Mouse (Mus musculus) forebrain, embryonic 14.5 days (tissue): ENCODE measurements around the gene Bicc1. TPM values are rescaled to one million over a fixed set of nuclear protein-coding genes. Genes with fewer than 3 reads are reported as not detected.

Experiments
- ATAC-seq: fragments of 200-750 bp; cut with Nextera tagmentation; 2 replicates; pipeline ENCODE4 v1.8.0; 2017; ENCODE audit warnings: mild to moderate bottlenecking, moderate library complexity
- DNase-seq: peaks from one replicate; pipeline ENCODE4 v3.0.0-alpha.2; 2015; ENCODE audit warnings: low spot score
- H3K27ac ChIP-seq: fragments of 300-500 bp; sonication (generic); 2 replicates; pipeline ENCODE4 v1.5.1; 2014; ENCODE audit warnings: low read depth, mild to moderate bottlenecking, control low read depth, low read length, moderate library complexity
- H3K27me3 ChIP-seq: fragments of 300-500 bp; sonication (generic); replicated peaks from 2 replicates; pipeline ENCODE4 v1.6.1; 2014; ENCODE audit warnings: low read length, control low read depth, mixed read lengths; ENCODE audit not compliant: control insufficient read depth, insufficient read depth
- H3K36me3 ChIP-seq: fragments of 300-500 bp; sonication (generic); 2 replicates; pipeline ENCODE4 v1.6.1; 2014; ENCODE audit warnings: low read length, control low read depth; ENCODE audit not compliant: control insufficient read depth, insufficient read depth
- H3K4me1 ChIP-seq: fragments of 300-500 bp; sonication (generic); 2 replicates; pipeline ENCODE4 v1.6.1; 2014; ENCODE audit warnings: antibody characterized with exemption, low read length, control low read depth; ENCODE audit not compliant: control insufficient read depth, insufficient read depth
- H3K4me2 ChIP-seq: fragments of 300-500 bp; sonication (generic); 2 replicates; pipeline ENCODE4 v1.6.1; 2014; ENCODE audit warnings: mild to moderate bottlenecking, control low read depth, low read length
- H3K4me3 ChIP-seq: fragments of 300-500 bp; sonication (generic); 2 replicates; pipeline ENCODE4 v1.5.1; 2014; ENCODE audit warnings: low read depth, low read length, control low read depth
- H3K9ac ChIP-seq: fragments of 300-500 bp; sonication (generic); 2 replicates; pipeline ENCODE4 v1.6.1; 2014; ENCODE audit warnings: mild to moderate bottlenecking, low read length, control low read depth, moderate library complexity
- H3K9me3 ChIP-seq: fragments of 300-500 bp; sonication (generic); replicated peaks from 2 replicates; pipeline ENCODE4 v1.6.1; 2016; ENCODE audit warnings: low read length, control low read depth, mixed read lengths; ENCODE audit not compliant: control insufficient read depth
- WGBS: fragments of 180-500 bp; shearing (Covaris S2); extraction: QIAGEN DNeasy Blood & Tissue Kit; methylation state at CpG from one replicate; pipeline ENCODE4 v1.1.7; 2014; 5-methylcytosine and 5-hydroxymethylcytosine counted together
- polyA plus RNA-seq: library from polyadenylated mRNA; unstranded; fragments of >200 nt; fragmentation: Nextera tagmentation; extraction: Ambion mirVana; gene quantifications from 2 replicates; pipeline ENCODE4 v1.2.1, GENCODE M21; 2014

Bicc1 gene
- polyA plus RNA-seq, 1 experiment from 2014 or later: 3.2 TPM

GRCm38 (mm10) chr10:71138852-71139197, 20.7 kb downstream of the Bicc1 start:
- no peak for DNase-seq
- no peak overlapping the region for H3K9ac ChIP-seq
- WGBS: 95% methylated on average over 2 of the region's 2 CpGs

GRCm38 (mm10) chr10:71138132-71138851, 21.2 kb downstream of the Bicc1 start:
- Histone ChIP-seq H3K36me3 (no peaks in the 10 kb centered on the region), H3K4me2 (no peak overlapping the region), H3K9ac (no peak overlapping the region), H3K9me3 (no peaks in the 10 kb centered on the region; the same call in 1 of the 2 replicates), H3K4me1 (no peaks in the 10 kb centered on the region), H3K4me3 (no peak overlapping the region), H3K27me3 (no peaks in the 10 kb centered on the region), H3K27ac (no peak overlapping the region)
- DNase-seq (no peak), ATAC-seq (no peak)
- WGBS: 78% methylated on average over 14 of the region's 14 CpGs

More at GRCm38 (mm10) chr10:71138852-71139197, 20.7 kb downstream of the Bicc1 start:
- no peak overlapping the region for H3K4me3 ChIP-seq
- no peak overlapping the region for H3K4me2 ChIP-seq
- H3K27ac ChIP-seq: no peak overlapping the region
- no peaks in the 10 kb centered on the region for H3K36me3 ChIP-seq
- H3K27me3 ChIP-seq: no peaks in the 10 kb centered on the region
- no peaks in the 10 kb centered on the region; the same call in 1 of the 2 replicates for H3K9me3 ChIP-seq
- no peak for ATAC-seq
- H3K4me1 ChIP-seq: no peaks in the 10 kb centered on the region

- ATAC-seq (no peak), DNase-seq (no peak)
- Histone ChIP-seq H3K27ac (no peak overlapping the region), H3K4me2 (no peak overlapping the region), H3K4me3 (no peak overlapping the region), H3K36me3 (no peaks in the 10 kb centered on the region), H3K4me1 (no peaks in the 10 kb centered on the region), H3K9ac (no peak overlapping the region), H3K27me3 (no peaks in the 10 kb centered on the region), H3K9me3 (no peaks in the 10 kb centered on the region; the same call in 1 of the 2 replicates)
- 96% methylated on average over 9 of the region's 9 CpGs for WGBS
Observed at GRCm38 (mm10) chr10:71137606-71138005, 21.9 kb downstream of the Bicc1 start.

- Histone ChIP-seq H3K4me1 (no peaks in the 10 kb centered on the region), H3K27ac (no peak overlapping the region), H3K9me3 (no peaks in the 10 kb centered on the region), H3K27me3 (no peaks in the 10 kb centered on the region), H3K4me2 (no peak overlapping the region), H3K36me3 (no peaks in the 10 kb centered on the region), H3K9ac (no peak overlapping the region), H3K4me3 (no peak overlapping the region)
- ATAC-seq (no peak), DNase-seq (no peak)
- 69% methylated on average over 9 of the region's 9 CpGs for WGBS
Observed at GRCm38 (mm10) chr10:71131333-71131732, 28.2 kb downstream of the Bicc1 start.

GRCm38 (mm10) chr10:71130261-71130660, 29.2 kb downstream of the Bicc1 start:
- H3K4me2 ChIP-seq: no peak overlapping the region
- DNase-seq (no peak), ATAC-seq (no peak)
- H3K4me3 ChIP-seq: no peak overlapping the region
- 49% methylated on average over 9 of the region's 9 CpGs for WGBS
- H3K27me3 ChIP-seq: no peaks in the 10 kb centered on the region
- no peak overlapping the region for H3K9ac ChIP-seq
- H3K9me3 ChIP-seq: no peaks in the 10 kb centered on the region
- no peaks in the 10 kb centered on the region for H3K4me1 ChIP-seq
- no peaks in the 10 kb centered on the region for H3K36me3 ChIP-seq
- H3K27ac ChIP-seq: no peak overlapping the region

GRCm38 (mm10) chr10:71127951-71128331, 31.6 kb downstream of the Bicc1 start:
- no peaks in the 10 kb centered on the region for H3K36me3 ChIP-seq
- H3K9ac ChIP-seq: no peak overlapping the region
- WGBS: 68% methylated on average over 8 of the region's 8 CpGs
- H3K4me1 ChIP-seq: no peaks in the 10 kb centered on the region
- no peak for DNase-seq
- H3K4me3 ChIP-seq: no peak overlapping the region
- H3K27ac ChIP-seq: no peak overlapping the region
- ATAC-seq: no peak
- no peaks in the 10 kb centered on the region for H3K27me3 ChIP-seq
- no peaks in the 10 kb centered on the region for H3K9me3 ChIP-seq
- no peak overlapping the region for H3K4me2 ChIP-seq

GRCm38 (mm10) chr10:71127278-71127950, 32.1 kb downstream of the Bicc1 start:
- Histone ChIP-seq H3K9ac (no peak overlapping the region), H3K27ac (no peak overlapping the region), H3K9me3 (no peaks in the 10 kb centered on the region), H3K4me3 (no peak overlapping the region), H3K4me1 (no peaks in the 10 kb centered on the region), H3K27me3 (no peaks in the 10 kb centered on the region), H3K36me3 (no peaks in the 10 kb centered on the region), H3K4me2 (no peak overlapping the region)
- no peak for DNase-seq
- ATAC-seq: no peak
- 80% methylated on average over 13 of the region's 13 CpGs for WGBS

- Histone ChIP-seq H3K36me3 (no peaks in the 10 kb centered on the region), H3K27ac (no peak overlapping the region), H3K4me3 (no peak overlapping the region), H3K9ac (no peak overlapping the region), H3K27me3 (no peaks in the 10 kb centered on the region), H3K4me2 (no peak overlapping the region), H3K4me1 (no peaks in the 10 kb centered on the region), H3K9me3 (no peaks in the 10 kb centered on the region)
- ATAC-seq (no peak), DNase-seq (no peak)
- WGBS: 54% methylated on average over 3 of the region's 3 CpGs
Observed at GRCm38 (mm10) chr10:71123974-71124373, 35.5 kb downstream of the Bicc1 start.

GRCm38 (mm10) chr10:71123395-71123794, 36.1 kb downstream of the Bicc1 start:
- Histone ChIP-seq H3K27ac (no peak overlapping the region), H3K4me2 (no peak overlapping the region), H3K9me3 (no peaks in the 10 kb centered on the region), H3K36me3 (no peaks in the 10 kb centered on the region), H3K4me1 (no peaks in the 10 kb centered on the region), H3K9ac (no peak overlapping the region), H3K27me3 (no peaks in the 10 kb centered on the region), H3K4me3 (no peak overlapping the region)
- DNase-seq (no peak), ATAC-seq (no peak)
- 74% methylated on average over 4 of the region's 4 CpGs for WGBS
